Mouse (Mus musculus) layer of hippocampus, postnatal 25 days (tissue): Measurements from ENCODE around the gene Zfp961. TPM values are rescaled to one million over a fixed set of nuclear protein-coding genes. Genes with fewer than 3 reads are reported as not detected.
"Not testable (repeated sequence)": the region's sequence is repeated elsewhere in the genome, so short reads cannot be mapped to it uniquely, and the experiment has no call there.

Source experiments
- DNase-seq, 2 experiments: peaks; one replicate each; pipeline ENCODE4 v3.0.0; 2022; ENCODE audit warnings: mixed read lengths in 2 of 2, low spot score in 1 of 2; ENCODE audit errors: extremely low spot score in 1 of 2
- total RNA-seq, 2 experiments: library from RNA; stranded (reverse); gene quantifications; 2 replicates each; pipeline ENCODE4 v1.2.3; 2021

Zfp961 gene
- 10 to 100 TPM; 15.4 to 21.8 TPM for total RNA-seq

GRCm38 (mm10) chr8:71950482-71951221 lies at the start of gene Zfp961:
Gene Zfp961 (plus strand): TSS chr8:71951038.
- DNase-seq, result peak; percentile 93 to 99

DNA sequence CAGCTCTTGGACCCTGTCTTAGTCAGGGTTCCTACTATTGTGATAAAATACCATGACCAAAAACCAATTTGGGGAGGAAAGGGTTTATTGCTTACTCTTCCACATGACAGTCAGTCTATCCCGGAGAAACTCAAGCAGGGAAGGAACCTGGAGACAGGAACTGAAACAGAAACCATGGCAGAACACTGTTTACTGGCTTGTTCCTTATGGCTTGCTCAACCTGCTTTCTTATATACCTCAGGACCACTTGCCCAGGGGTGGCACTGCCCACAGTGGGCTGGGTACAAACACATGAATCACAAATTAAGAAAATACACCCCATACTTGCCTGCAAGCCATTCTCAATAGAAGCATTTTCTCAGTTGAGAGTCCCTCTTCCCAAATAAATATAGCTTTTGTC lies 47.8 kb upstream of the Zfp961 start:
- DNase-seq, result not testable (repeated sequence)

DNA sequence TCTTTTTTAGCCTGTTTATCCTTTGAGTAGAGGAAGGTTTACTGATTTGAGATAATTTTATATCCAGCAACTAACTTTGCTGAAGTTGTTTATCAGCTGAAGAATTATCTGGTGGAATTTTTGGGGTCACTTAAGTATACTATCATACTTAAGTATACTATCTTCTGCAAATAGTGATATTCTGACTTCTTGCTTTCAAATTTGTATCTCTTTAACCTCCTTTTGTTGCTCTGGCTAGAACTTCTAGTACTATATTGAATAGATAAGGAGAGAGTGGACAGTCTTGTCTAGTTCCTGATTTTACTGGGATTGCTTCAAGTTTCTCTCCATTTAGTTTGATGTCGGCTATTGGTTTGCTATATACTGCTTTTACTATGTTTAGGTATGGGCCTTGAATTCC lies 44.0 kb upstream of the Zfp961 start:
- no peak for DNase-seq

DNA sequence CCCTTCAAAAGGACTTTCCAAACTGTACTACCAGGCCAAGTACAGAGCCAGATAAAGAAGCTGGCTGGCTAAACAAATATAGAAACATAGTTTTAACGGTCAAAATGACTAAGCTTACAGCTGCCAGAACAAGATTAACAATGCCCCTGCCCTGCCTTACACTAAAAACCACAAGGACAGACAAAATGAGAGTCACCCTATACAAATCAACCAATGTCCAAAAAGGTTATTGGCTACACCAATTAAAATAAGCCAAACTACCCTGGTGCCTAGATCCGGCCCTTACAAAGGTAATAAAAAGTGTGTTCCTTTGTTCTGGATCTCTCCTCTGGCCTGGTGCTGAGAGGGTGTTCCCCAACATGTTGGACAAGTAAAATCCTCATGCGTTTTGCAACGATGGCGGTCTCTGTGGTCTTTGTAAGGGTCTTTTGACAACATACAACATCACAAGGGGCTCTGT lies 43.0 kb upstream of the Zfp961 start:
- no peak for DNase-seq

GRCm38 (mm10) chr8:71908309-71909261 lies 42.3 kb upstream of the Zfp961 start, which contains the start of the genes Zfp882 and Zfp617:
Gene Zfp882 (plus strand): TSS chr8:71908608.
Gene Zfp617 (plus strand): TSS chr8:71908635.
- DNase-seq, result peak; percentile 72 to 89

GRCm38 (mm10) chr8:71912286-71912685 lies 38.6 kb upstream of the Zfp961 start:
- no peak for DNase-seq

DNA sequence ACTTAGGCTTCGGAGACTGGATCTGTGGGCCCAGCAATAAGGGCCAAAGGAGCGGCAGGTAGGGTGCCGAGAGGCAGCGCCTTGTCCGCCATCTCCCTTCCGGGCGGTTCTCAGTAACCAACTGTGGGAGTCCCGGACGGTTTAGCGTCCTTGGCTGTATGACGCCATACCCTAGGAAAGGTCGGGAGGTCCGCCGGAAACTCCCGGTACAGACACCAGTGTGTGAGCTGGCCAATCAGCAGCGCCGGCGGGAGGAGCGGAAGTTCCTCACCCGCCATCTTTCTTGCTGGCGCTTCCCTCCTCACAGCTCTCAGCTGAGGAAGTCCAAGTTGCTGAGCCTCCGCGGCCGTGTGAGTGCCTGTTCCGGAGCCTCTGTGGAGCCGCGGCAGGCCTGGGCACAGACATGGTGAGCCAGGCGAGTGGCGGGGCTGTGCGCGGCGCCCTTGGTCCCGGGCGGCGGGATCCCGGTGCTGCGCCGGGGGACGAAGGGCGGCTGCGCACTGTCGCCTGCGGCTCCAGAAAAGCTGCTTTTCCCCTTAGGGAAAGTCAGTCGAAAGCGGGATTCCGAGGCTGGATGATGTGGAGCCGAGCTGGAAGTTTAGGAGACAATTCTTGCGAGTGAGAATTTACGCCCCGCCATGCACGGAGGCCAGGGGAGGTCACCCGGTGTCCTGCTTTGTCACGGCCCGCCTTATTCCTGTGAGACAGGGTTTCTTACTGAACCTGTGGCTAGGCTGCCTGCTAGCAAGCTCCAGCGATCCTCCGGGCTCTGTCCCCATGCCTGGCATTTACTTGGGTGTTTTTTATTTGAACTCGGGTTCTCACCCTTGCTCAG lies 28.1 kb upstream of the Zfp961 start:
- peak; percentile 82 to 86 for DNase-seq

GRCm38 (mm10) chr8:71925791-71926190 lies 25.0 kb upstream of the Zfp961 start:
- no peak for DNase-seq

- DNase-seq, result no peak
These were observed 24.3 kb upstream of the Zfp961 start for GRCm38 (mm10) chr8:71926551-71926950.

GRCm38 (mm10) chr8:71927779-71928178 lies 23.1 kb upstream of the Zfp961 start:
- no peak for DNase-seq

GRCm38 (mm10) chr8:71938037-71938436 lies 12.8 kb upstream of the Zfp961 start:
- DNase-seq, result not testable (repeated sequence)

- no peak for DNase-seq
These were observed 10.3 kb upstream of the Zfp961 start for GRCm38 (mm10) chr8:71940293-71941208.

GRCm38 (mm10) chr8:71941776-71942175 lies 9.1 kb upstream of the Zfp961 start:
- DNase-seq, result no peak

GRCm38 (mm10) chr8:71948624-71949023 lies 2.2 kb upstream of the Zfp961 start:
- no peak for DNase-seq

- DNase-seq, result no peak
These were observed 761 bp downstream of the Zfp961 start for GRCm38 (mm10) chr8:71951436-71952161.

DNA sequence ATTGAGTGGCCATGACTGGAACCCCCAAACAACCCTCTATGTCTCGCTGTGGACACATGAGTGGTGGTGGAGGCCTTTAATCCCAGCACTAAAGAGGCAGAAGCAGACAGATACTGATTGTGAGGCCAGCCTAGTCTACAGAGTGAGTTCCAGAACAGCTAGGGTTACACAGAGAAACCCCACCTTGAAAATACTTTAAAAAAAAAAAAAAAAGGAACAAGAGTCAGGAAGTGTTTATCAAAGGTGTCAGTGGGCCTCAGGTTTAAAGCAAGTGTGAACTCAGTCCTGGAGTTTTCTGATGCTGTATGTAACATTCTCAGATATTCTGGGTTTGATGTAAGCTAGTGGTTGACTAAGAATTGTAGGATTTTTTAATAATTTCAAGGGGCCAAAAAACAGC lies 1.7 kb downstream of the Zfp961 start:
- no peak for DNase-seq

DNA sequence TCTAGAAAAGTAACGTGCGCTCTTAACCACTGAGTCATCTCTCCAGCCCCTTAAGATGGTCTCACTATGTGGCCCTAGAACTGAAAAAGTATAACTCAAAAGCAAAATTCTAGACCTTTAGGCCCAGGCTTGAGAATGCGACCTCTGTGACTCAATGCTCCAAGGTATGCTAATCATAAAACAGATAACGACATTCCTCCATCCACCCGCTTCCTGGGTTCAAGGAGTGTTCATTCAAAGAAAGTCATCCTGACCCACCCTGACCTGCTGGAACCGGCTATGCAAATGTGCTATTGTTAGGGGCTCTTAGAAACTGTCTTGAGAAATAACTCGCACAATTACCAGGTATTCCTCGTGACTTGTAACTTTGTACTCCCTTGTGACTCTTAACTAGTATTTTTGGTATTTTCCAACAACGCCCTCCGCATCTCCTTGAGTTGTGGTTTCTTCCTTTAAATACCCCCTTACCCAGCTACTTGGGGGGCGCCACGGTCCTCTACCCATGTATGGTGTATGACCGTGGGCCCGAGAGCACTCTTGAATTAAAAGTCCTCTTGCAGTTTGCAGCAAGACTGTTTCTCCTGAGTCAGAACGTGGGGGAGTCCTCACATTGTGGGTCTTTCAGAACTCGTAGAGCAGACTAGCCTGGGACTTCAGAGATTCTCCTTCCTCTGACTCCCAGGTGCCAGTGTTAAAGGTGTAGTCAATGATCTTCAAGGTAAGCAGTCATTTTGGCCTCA lies 2.3 kb downstream of the Zfp961 start:
- DNase-seq, result not testable (repeated sequence)

- no peak for DNase-seq
These were observed 3.8 kb downstream of the Zfp961 start for GRCm38 (mm10) chr8:71954666-71955065.
